Mouse (Mus musculus) layer of hippocampus, adult 18-20 months (tissue): ENCODE measurements around the gene Cfap65. TPM values are rescaled to one million over a fixed set of nuclear protein-coding genes. Genes with fewer than 3 reads are reported as not detected.

ENCODE experiments used
- microRNA-seq, 2 experiments: library from miRNA; unstranded; fragments of <30 nt; microRNA quantifications; one replicate each; pipeline ENCODE4 v1.2.0; 2021
- total RNA-seq, 2 experiments: library from RNA; stranded (reverse); gene quantifications; 2 replicates each; pipeline ENCODE4 v1.2.3; 2021

The Cfap65 gene
- total RNA-seq, 2 experiments from 2014 or later, result 1.8 to 3.1 TPM

Small RNA genes within 50 kb of the gene (microRNA-seq; reads per million reads assigned to microRNA genes)
- gene Mir375, result 329 to 344 reads per million in 2 experiments

Other genes with a start within 250 kb of the Cfap65 start
- 1 to 10 TPM; 4.8 to 5.2 TPM for gene Cyp27a1, start 222.0 kb downstream of the Cfap65 start, total RNA-seq
- under 1 TPM; 0.28 to 0.30 TPM for gene Prkag3, start 186.4 kb downstream of the Cfap65 start, total RNA-seq
- under 1 TPM; 0.35 to 0.46 TPM for gene Wnt6, start 163.7 kb downstream of the Cfap65 start, total RNA-seq
- 1 to 10 TPM; 3.4 to 3.7 TPM for gene Wnt10a, start 144.1 kb downstream of the Cfap65 start, total RNA-seq
- gene Cdk5r2, start 80.7 kb downstream of the Cfap65 start, total RNA-seq, result 100 to 1,000 TPM; 203 to 204 TPM
- not detected for gene Fev, start 50.2 kb downstream of the Cfap65 start, total RNA-seq
- gene Cryba2, start 42.5 kb downstream of the Cfap65 start, total RNA-seq, result under 1 TPM in 1 of 2 experiments, not detected in 1; 0.48 TPM
- under 1 TPM; 0.20 to 0.32 TPM for gene Ihh, start 16.1 kb upstream of the Cfap65 start, total RNA-seq
- gene Nhej1, start 189.6 kb upstream of the Cfap65 start, total RNA-seq, result 1 to 10 TPM; 1.7 to 2.6 TPM
- gene Slc23a3, start 198.3 kb upstream of the Cfap65 start, total RNA-seq, result under 1 TPM; 0.15 to 0.47 TPM
- 10 to 100 TPM; 29.3 to 31.7 TPM for gene Cnppd1, start 207.1 kb upstream of the Cfap65 start, total RNA-seq
- gene Retreg2, start 207.2 kb upstream of the Cfap65 start, total RNA-seq, result 100 to 1,000 TPM; 183 to 185 TPM
- gene Zfand2b, start 233.0 kb upstream of the Cfap65 start, total RNA-seq, result 10 to 100 TPM; 35.1 to 38.9 TPM
- gene Abcb6, start 244.8 kb upstream of the Cfap65 start, total RNA-seq, result 10 to 100 TPM; 26.8 to 30.3 TPM